13 mouse cellular contexts compared by ENCODE assay signal in the genomic region with DNA sequence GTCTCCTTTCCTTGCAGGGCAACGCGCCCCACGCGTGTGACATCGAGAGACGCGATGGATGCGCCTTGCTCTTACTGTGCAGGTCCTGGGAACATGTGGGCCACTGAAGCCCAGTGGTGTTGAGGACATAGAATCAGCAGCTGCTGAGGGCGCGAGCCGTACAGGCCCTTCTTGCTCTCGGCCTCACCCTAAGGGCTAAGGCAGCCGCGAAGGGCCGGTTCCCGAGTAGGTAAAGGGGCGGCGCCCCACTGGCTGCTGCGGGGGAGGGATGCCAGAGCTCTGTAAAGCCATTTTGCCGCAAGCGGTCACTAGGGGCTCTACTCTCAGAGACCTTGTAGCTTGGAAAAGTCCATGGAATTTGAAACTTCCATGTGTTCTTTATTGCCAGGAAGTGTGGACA. TPM values are rescaled to one million over a fixed set of nuclear protein-coding genes. Genes with fewer than 3 reads are reported as not detected.
A peak's percentile ranks its signal among the peaks of the same experiment; 100 is the strongest.
DNase-seq lines count a peak whose midpoint lies in the region; ATAC-seq and TF ChIP-seq lines count a peak whose summit lies in the region.
"Had no signal": no experiment of that assay in that cellular context is flagged by ENCODE, and none has a peak within 500 bp of the region (broad histone marks: within the 10 kb centered on the region; RNA-seq: fewer than 3 reads in every experiment).

No protein-coding gene starts in this region.

- no peak overlapping the region for H3K4me2 ChIP-seq in forebrain, embryonic 12.5 days
- no peak overlapping the region for H3K4me2 ChIP-seq in forebrain, embryonic 16.5 days (ENCODE audit: low read length)
- H3K4me2 ChIP-seq in stomach, embryonic 14.5 days (replicated peaks; ENCODE audit: low read depth, low read length) = no peak overlapping the region
- no peak overlapping the region for H3K4me2 ChIP-seq in stomach, postnatal 0 days (replicated peaks; ENCODE audit: low read depth)
- H3K4me2 ChIP-seq in limb, embryonic 13.5 days (replicated peaks) = peak overlapping the region; percentile 44

- no peaks in the 10 kb centered on the region for H3K36me3 ChIP-seq in forebrain, embryonic 12.5 days (replicated peaks)
- H3K36me3 ChIP-seq in forebrain, embryonic 16.5 days (ENCODE audit: control insufficient read depth, insufficient read depth) = no peaks in the 10 kb centered on the region
- no peaks in the 10 kb centered on the region for H3K36me3 ChIP-seq in stomach, embryonic 14.5 days (ENCODE audit: control insufficient read depth, insufficient read depth, low read length)
- H3K36me3 ChIP-seq in stomach, postnatal 0 days (ENCODE audit: control insufficient read depth, insufficient read depth, low read length) = no peaks in the 10 kb centered on the region
- H3K36me3 ChIP-seq in limb, embryonic 13.5 days = no peaks in the 10 kb centered on the region

- no peak overlapping the region for H3K4me3 ChIP-seq in forebrain, embryonic 12.5 days (replicated peaks)
- no peak overlapping the region for H3K4me3 ChIP-seq in forebrain, embryonic 16.5 days (replicated peaks; ENCODE audit: low read length)
- H3K4me3 ChIP-seq in stomach, embryonic 14.5 days (ENCODE audit: low read depth, low read length) = no peak overlapping the region
- no peak overlapping the region for H3K4me3 ChIP-seq in stomach, postnatal 0 days (ENCODE audit: low read depth, low read length)
- peak overlapping the region; percentile 3; the same call in 1 of the 2 replicates for H3K4me3 ChIP-seq in limb, embryonic 13.5 days
- H3K4me3 ChIP-seq: erythroblast, embryonic 14.5 days had no signal

- H3K9ac ChIP-seq in forebrain, embryonic 12.5 days = no peak overlapping the region
- H3K9ac ChIP-seq in forebrain, embryonic 16.5 days (replicated peaks; ENCODE audit: low read depth, low read length) = no peak overlapping the region
- no peak overlapping the region for H3K9ac ChIP-seq in stomach, embryonic 14.5 days (replicated peaks; ENCODE audit: low read depth, low read length)
- H3K9ac ChIP-seq in stomach, postnatal 0 days (ENCODE audit: low read length) = no peak overlapping the region
- H3K9ac ChIP-seq in limb, embryonic 13.5 days = no peak overlapping the region

- WGBS in forebrain, embryonic 12.5 days = 2% methylated on average over 21 of the region's 21 CpGs
- WGBS in forebrain, embryonic 16.5 days = 1% methylated on average over 21 of the region's 21 CpGs
- WGBS in stomach, embryonic 14.5 days = 0% methylated on average over 21 of the region's 21 CpGs
- WGBS in stomach, postnatal 0 days = 2% methylated on average over 21 of the region's 21 CpGs
- WGBS in limb, embryonic 13.5 days = 3% methylated on average over 21 of the region's 21 CpGs

- TF ChIP-seq EP300 in stomach, postnatal 0 days (optimal IDR thresholded peaks at IDR 0.05) = no peak

- TF ChIP-seq CTCF in stomach, postnatal 0 days (IDR thresholded peaks at IDR 0.05; ENCODE audit: low read depth) = no peak

- H3K27me3 ChIP-seq in forebrain, embryonic 12.5 days = peaks cover 85% of the 10 kb centered on the region
- peaks cover 77% of the 10 kb centered on the region for H3K27me3 ChIP-seq in forebrain, embryonic 16.5 days (replicated peaks; ENCODE audit: control insufficient read depth, insufficient read depth, low read length)
- H3K27me3 ChIP-seq in stomach, embryonic 14.5 days (ENCODE audit: control insufficient read depth, insufficient read depth, low read length) = peaks cover 71% of the 10 kb centered on the region
- peaks cover 23% of the 10 kb centered on the region; the same call in 1 of the 2 replicates for H3K27me3 ChIP-seq in stomach, postnatal 0 days (ENCODE audit: control insufficient read depth, insufficient read depth, low read length)
- H3K27me3 ChIP-seq in limb, embryonic 13.5 days = peaks cover 82% of the 10 kb centered on the region

- H3K4me1 ChIP-seq in forebrain, embryonic 12.5 days = peaks cover 3% of the 10 kb centered on the region; the same call in 1 of the 2 replicates
- peaks cover 6% of the 10 kb centered on the region; the same call in 1 of the 2 replicates for H3K4me1 ChIP-seq in forebrain, embryonic 16.5 days (replicated peaks; ENCODE audit: control insufficient read depth, insufficient read depth, low read length)
- H3K4me1 ChIP-seq in stomach, embryonic 14.5 days (ENCODE audit: control insufficient read depth, insufficient read depth, low read length) = 0 out of 2 replicates have a peak, but pooled peaks cover 4% of the 10 kb centered on the region
- 0 out of 2 replicates have a peak, but pooled peaks cover 2% of the 10 kb centered on the region for H3K4me1 ChIP-seq in stomach, postnatal 0 days (replicated peaks; ENCODE audit: control insufficient read depth, insufficient read depth)
- H3K4me1 ChIP-seq in limb, embryonic 13.5 days = peaks cover 29% of the 10 kb centered on the region

- DNase-seq in stomach, postnatal 0 days (ENCODE audit: low spot score) = no peak
- DNase-seq in thymus, postnatal 10 days (ENCODE audit: low spot score in 2 of 2) = no peak
- DNase-seq in spleen, adult 12 weeks (ENCODE audit: low spot score) = no peak
- no peak for DNase-seq in heart, adult 11 months
- DNase-seq: adrenal gland, postnatal 10 days; cerebellum, adult 11-12 months had no signal

- H3K9me3 ChIP-seq in forebrain, embryonic 12.5 days = no peaks in the 10 kb centered on the region
- peaks cover 3% of the 10 kb centered on the region; the same call in 1 of the 2 replicates for H3K9me3 ChIP-seq in forebrain, embryonic 16.5 days (ENCODE audit: control insufficient read depth, low read length)
- no peaks in the 10 kb centered on the region for H3K9me3 ChIP-seq in stomach, embryonic 14.5 days (ENCODE audit: control insufficient read depth, low read depth, low read length)
- H3K9me3 ChIP-seq in stomach, postnatal 0 days (ENCODE audit: control insufficient read depth, low read length) = no peaks in the 10 kb centered on the region
- no peaks in the 10 kb centered on the region for H3K9me3 ChIP-seq in limb, embryonic 13.5 days

- ATAC-seq in forebrain, embryonic 12.5 days (ENCODE audit: low FRiP score) = 0 out of 2 replicates have a peak, but pooled peaks have one; percentile 34
- ATAC-seq in forebrain, embryonic 16.5 days = no peak
- ATAC-seq in stomach, embryonic 14.5 days (ENCODE audit: insufficient number of reproducible peaks, insufficient read depth, low FRiP score, low read depth) = peak; percentile 48; the same call in 1 of the 2 replicates
- no peak for ATAC-seq in stomach, postnatal 0 days (ENCODE audit: low FRiP score, low TSS enrichment)
- ATAC-seq in limb, embryonic 13.5 days (ENCODE audit: low FRiP score, low read depth) = no peak

- H3K27ac ChIP-seq in forebrain, embryonic 12.5 days = no peak overlapping the region
- H3K27ac ChIP-seq in forebrain, embryonic 16.5 days (ENCODE audit: low read length) = no peak overlapping the region
- no peak overlapping the region for H3K27ac ChIP-seq in stomach, embryonic 14.5 days (ENCODE audit: low read length)
- no peak overlapping the region for H3K27ac ChIP-seq in stomach, postnatal 0 days (replicated peaks)
- H3K27ac ChIP-seq in limb, embryonic 13.5 days = 0 out of 2 replicates have a peak overlapping the region, but pooled peaks have one; percentile 33

RNA-seq across cellular contexts. Expression of a gene that starts 27.9 kb away (rescaled TPM):
- 11.3 and 21.0 TPM in 2 replicates for polyA plus RNA-seq in forebrain, embryonic 12.5 days (2016; fragmentation: Nextera tagmentation; extraction: Ambion mirVana)
- polyA plus RNA-seq in forebrain, embryonic 16.5 days (2015; fragmentation: Nextera tagmentation; extraction: Ambion mirVana) = 2.4 and 3.0 TPM in 2 replicates
- 0.23 TPM in 1 of 2 replicates, not detected in the other for polyA plus RNA-seq in stomach, embryonic 14.5 days (2014; fragmentation: Nextera tagmentation; extraction: Ambion mirVana)
- 0.12 TPM in 1 of 2 replicates, not detected in the other for polyA plus RNA-seq in stomach, postnatal 0 days (2015; fragmentation: Nextera tagmentation; extraction: Ambion mirVana)
- polyA plus RNA-seq in limb, embryonic 13.5 days (2015; fragmentation: Nextera tagmentation; extraction: Ambion mirVana) = 57.2 and 66.0 TPM in 2 replicates
- polyA plus RNA-seq: erythroblast, embryonic 14.5 days; liver, embryonic 16.5 days; spleen, adult 2 months had no signal

Comparison
In these comparisons a context has a peak if more than half of its experiments do, and no peak if none do; other contexts are left out.
1. ATAC-seq: peak in forebrain, embryonic 12.5 days (single experiment) and stomach, embryonic 14.5 days (single experiment); none in forebrain, embryonic 16.5 days (single experiment), stomach, postnatal 0 days (single experiment) and limb, embryonic 13.5 days (single experiment).